Mouse (Mus musculus): ENCODE measurements at regions not wholly inside any gene's neighbourhood (a gene's known extent, or its start where the extent isn't known, plus 50 kb on each side); places are given as distances from the start of the nearest gene placed in this dataset.

- DNase-seq: no peak
These were observed 79.1 kb downstream of the Cyp26b1 start for GRCm38 (mm10) chr6:84514623-84515022.

GRCm38 (mm10) chr6:84508598-84508997 lies 85.1 kb downstream of the Cyp26b1 start:
- DNase-seq: no peak

- DNase-seq: no peak
These were observed 87.0 kb downstream of the Cyp26b1 start for GRCm38 (mm10) chr6:84506675-84507074.

- DNase-seq: no peak
These were observed 93.3 kb downstream of the Cyp26b1 start for GRCm38 (mm10) chr6:84500255-84500886.

GRCm38 (mm10) chr6:84498076-84498475 lies 95.6 kb downstream of the Cyp26b1 start:
- no peak for DNase-seq

- no peak for DNase-seq
These were observed 100.0 kb downstream of the Cyp26b1 start for GRCm38 (mm10) chr6:84493676-84494075.

GRCm38 (mm10) chr6:84493169-84493568 lies 100.5 kb downstream of the Cyp26b1 start:
- DNase-seq: no peak

- no peak for DNase-seq
These were observed 101.1 kb downstream of the Cyp26b1 start for GRCm38 (mm10) chr6:84492594-84492993.

GRCm38 (mm10) chr6:84491106-84491505 lies 102.6 kb downstream of the Cyp26b1 start:
- DNase-seq: no peak

GRCm38 (mm10) chr6:84481205-84481604 lies 112.5 kb downstream of the Cyp26b1 start:
- DNase-seq: no peak

GRCm38 (mm10) chr6:84477072-84477471 lies 116.6 kb downstream of the Cyp26b1 start:
- DNase-seq: no peak

GRCm38 (mm10) chr6:84476466-84476865 lies 117.2 kb downstream of the Cyp26b1 start:
- DNase-seq: peak; percentile 44

GRCm38 (mm10) chr6:84474835-84475234 lies 118.9 kb downstream of the Cyp26b1 start:
- no peak for DNase-seq

- DNase-seq: no peak
These were observed 120.5 kb downstream of the Cyp26b1 start for GRCm38 (mm10) chr6:84473171-84473570.

GRCm38 (mm10) chr6:84472287-84472686 lies 121.4 kb downstream of the Cyp26b1 start:
- DNase-seq: no peak

GRCm38 (mm10) chr6:84467319-84467718 lies 126.4 kb downstream of the Cyp26b1 start:
- DNase-seq: no peak

- DNase-seq: no peak
These were observed 127.5 kb downstream of the Cyp26b1 start for GRCm38 (mm10) chr6:84466223-84466622.

GRCm38 (mm10) chr6:84465596-84465995 lies 128.1 kb downstream of the Cyp26b1 start:
- DNase-seq: no peak

- no peak for DNase-seq
These were observed 129.9 kb downstream of the Cyp26b1 start for GRCm38 (mm10) chr6:84463592-84464367.

- DNase-seq: no peak
These were observed 136.9 kb downstream of the Cyp26b1 start for GRCm38 (mm10) chr6:84456803-84457202.

GRCm38 (mm10) chr6:84445093-84445492 lies 148.6 kb downstream of the Cyp26b1 start:
- no peak for DNase-seq

- no peak for DNase-seq
These were observed 151.0 kb downstream of the Cyp26b1 start for GRCm38 (mm10) chr6:84442667-84443066.

- DNase-seq: no peak
These were observed 151.8 kb downstream of the Cyp26b1 start for GRCm38 (mm10) chr6:84441721-84442480.

GRCm38 (mm10) chr6:84436716-84437115 lies 157.0 kb downstream of the Cyp26b1 start:
- DNase-seq: no peak
